Mouse (Mus musculus) left cerebral cortex, postnatal 14 days (tissue): ENCODE measurements around the gene Fkbpl. TPM values are rescaled to one million over a fixed set of nuclear protein-coding genes. Genes with fewer than 3 reads are reported as not detected.

Experiments
- DNase-seq, 2 experiments: peaks; one replicate each; pipeline ENCODE4 v3.0.0; 2021 to 2022; ENCODE audit warnings: low spot score in 2 of 2, mixed read lengths in 1 of 2
- intact Hi-C: fragments of 180-260 bp; cut with DNase I; formaldehyde crosslinking; loops from one replicate; pipeline ENCODE4 v1.15.1; 2025
- total RNA-seq, 2 experiments: library from RNA; stranded (reverse); gene quantifications; 2 replicates each; pipeline ENCODE4 v1.2.3; 2021

Gene Fkbpl
- total RNA-seq, 2 experiments from 2014 or later: 16.1 to 16.7 TPM

GRCm38 (mm10) chr17:34641945-34642344 lies 2.6 kb upstream of the Fkbpl start:
- intact Hi-C loops: no loop called here
- DNase-seq: no peak

GRCm38 (mm10) chr17:34643379-34643778 lies 1.2 kb upstream of the Fkbpl start:
- intact Hi-C loops: no loop called here
- no peak for DNase-seq

- intact Hi-C loops: no loop called here
These were observed 620 bp upstream of the Fkbpl start for GRCm38 (mm10) chr17:34643944-34644343.

GRCm38 (mm10) chr17:34645256-34645829 lies 779 bp downstream of the Fkbpl start:
- DNase-seq: no peak
- intact Hi-C loops: no loop called here

More at GRCm38 (mm10) chr17:34643944-34644343, 620 bp upstream of the Fkbpl start:
- DNase-seq: no peak

GRCm38 (mm10) chr17:34645831-34646511 lies 1.4 kb downstream of the Fkbpl start:
- DNase-seq: no peak
- intact Hi-C loops: no loop called here

GRCm38 (mm10) chr17:34646906-34647787 lies 2.6 kb downstream of the Fkbpl start, which contains the start of gene Atf6b:
Gene Atf6b (plus strand): TSS chr17:34647146.
- intact Hi-C loops: no loop called here
- peak; percentile 98 to 99 for DNase-seq

GRCm38 (mm10) chr17:34648141-34648890 lies 3.8 kb downstream of the Fkbpl start:
- intact Hi-C loops: no loop called here
- no peak for DNase-seq

GRCm38 (mm10) chr17:34649106-34649864 lies 4.7 kb downstream of the Fkbpl start:
- intact Hi-C loops: no loop called here
- no peak for DNase-seq

GRCm38 (mm10) chr17:34650781-34651180 lies 6.2 kb downstream of the Fkbpl start:
- no peak for DNase-seq
- intact Hi-C loops: loop anchor here (5.0 to 10.0 kb wide), 3 partner anchors 62 to 187 kb away; partner anchors contain the start of genes Cyp21a1, Dxo and Stk19

- no peak for DNase-seq
- intact Hi-C loops: loop anchor here (5.0 to 10.0 kb wide), 3 partner anchors 61 to 186 kb away; partner anchors contain the start of genes Cyp21a1, Dxo and Stk19
These were observed 7.1 kb downstream of the Fkbpl start for GRCm38 (mm10) chr17:34651507-34652221.

- intact Hi-C loops: loop anchor here (5.0 to 10.0 kb wide), 3 partner anchors 60 to 185 kb away; partner anchors contain the start of genes Cyp21a1, Dxo and Stk19
These were observed 8.0 kb downstream of the Fkbpl start for GRCm38 (mm10) chr17:34652546-34652945.

GRCm38 (mm10) chr17:34652985-34653384 lies 8.4 kb downstream of the Fkbpl start:
- intact Hi-C loops: loop anchor here (5.0 to 10.0 kb wide), 3 partner anchors 59 to 184 kb away; partner anchors contain the start of genes Cyp21a1, Dxo and Stk19
- DNase-seq: no peak

More at GRCm38 (mm10) chr17:34652546-34652945, 8.0 kb downstream of the Fkbpl start:
- DNase-seq: no peak

- intact Hi-C loops: loop anchor here (5.0 to 10.0 kb wide), 3 partner anchors 58 to 183 kb away; partner anchors contain the start of genes Cyp21a1, Dxo and Stk19
- peak in 1 of 2 experiments; percentile 66 for DNase-seq
These were observed 9.3 kb downstream of the Fkbpl start for GRCm38 (mm10) chr17:34653746-34654285.

- no peak for DNase-seq
- intact Hi-C loops: loop anchor here (5.0 to 10.0 kb wide), 3 partner anchors 58 to 183 kb away; partner anchors contain the start of genes Cyp21a1, Dxo and Stk19
These were observed 9.8 kb downstream of the Fkbpl start for GRCm38 (mm10) chr17:34654392-34654791.

- intact Hi-C loops: loop anchor here (10.0 kb wide), 1 partner anchor 150 kb away; the partner anchor contains the start of gene Cyp21a1
- DNase-seq: no peak
These were observed 10.6 kb downstream of the Fkbpl start for GRCm38 (mm10) chr17:34655160-34655559.

GRCm38 (mm10) chr17:34655581-34655991 lies 11.0 kb downstream of the Fkbpl start:
- DNase-seq: peak; percentile 58 to 75
- intact Hi-C loops: loop anchor here (10.0 kb wide), 1 partner anchor 149 kb away; the partner anchor contains the start of gene Cyp21a1

- no peak for DNase-seq
- intact Hi-C loops: loop anchor here (10.0 kb wide), 1 partner anchor 148 kb away; the partner anchor contains the start of gene Cyp21a1
These were observed 12.1 kb downstream of the Fkbpl start for GRCm38 (mm10) chr17:34656666-34657065.
